Mouse (Mus musculus): ENCODE results near the gene Gm17124. TPM values are rescaled to one million over a fixed set of nuclear protein-coding genes. Genes with fewer than 3 reads are reported as not detected.
"Not testable (repeated sequence)": the region's sequence is repeated elsewhere in the genome, so short reads cannot be mapped to it uniquely, and the experiment has no call there.

Gm17124 gene
- not detected in 2 replicates for polyA plus RNA-seq (2015; fragmentation: Nextera tagmentation; extraction: Ambion mirVana)

DNA sequence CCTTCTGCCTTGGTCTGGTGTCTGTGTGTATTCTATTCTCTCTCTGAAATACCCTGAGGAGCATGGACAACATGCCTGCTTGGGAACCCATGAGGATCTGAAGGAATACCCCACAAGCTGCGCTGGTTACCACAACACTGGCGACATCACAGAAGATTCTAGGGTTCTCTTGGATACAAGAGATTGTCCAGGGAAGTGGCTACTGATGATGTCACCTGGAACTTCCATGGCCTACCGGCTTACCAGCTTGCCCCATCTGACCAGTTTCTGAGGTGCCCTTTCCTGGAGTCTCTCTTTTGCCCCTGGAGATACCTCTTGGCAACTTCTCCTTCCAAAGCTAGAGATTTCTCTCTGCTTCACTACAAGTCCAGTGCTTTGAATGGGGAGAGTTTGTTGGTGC, at the start of gene Gm17124:
Gene Gm17124 (minus strand): TSS at position 101 of the 400 bp plus-strand sequence.
- not testable (repeated sequence) for H3K27ac ChIP-seq (ENCODE audit: low read length)

DNA sequence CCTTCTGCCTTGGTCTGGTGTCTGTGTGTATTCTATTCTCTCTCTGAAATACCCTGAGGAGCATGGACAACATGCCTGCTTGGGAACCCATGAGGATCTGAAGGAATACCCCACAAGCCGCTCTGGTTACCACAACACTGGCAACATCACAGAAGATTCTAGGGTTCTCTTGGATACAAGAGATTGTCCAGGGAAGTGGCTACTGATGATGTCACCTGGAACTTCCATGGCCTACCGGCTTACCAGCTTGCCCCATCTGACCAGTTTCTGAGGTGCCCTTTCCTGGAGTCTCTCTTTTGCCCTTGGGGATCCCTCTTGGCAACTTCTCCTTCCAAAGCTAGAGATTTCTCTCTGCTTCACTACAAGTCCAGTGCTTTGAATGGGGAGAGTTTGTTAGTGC, 42.1 kb upstream of the Gm17124 start, which contains the start of gene Gm3633:
Gene Gm3633 (minus strand): TSS at position 101 of the 400 bp plus-strand sequence.
- H3K36me3 ChIP-seq (ENCODE audit: control insufficient read depth, insufficient read depth, low read length); H3K4me3 ChIP-seq (ENCODE audit: low read length); H3K27ac ChIP-seq (ENCODE audit: low read length); H3K9ac ChIP-seq (ENCODE audit: low read depth, low read length); ATAC-seq; H3K4me1 ChIP-seq (ENCODE audit: control insufficient read depth, insufficient read depth, low read length); H3K4me2 ChIP-seq (ENCODE audit: low read depth, low read length); H3K9me3 ChIP-seq (ENCODE audit: control insufficient read depth, low read length); H3K27me3 ChIP-seq (replicated peaks; ENCODE audit: control insufficient read depth, insufficient read depth, low read length): not testable (repeated sequence)
- WGBS, result 83% methylated on average over 1 of the region's 2 CpGs

More for the DNA sequence above, at the start of gene Gm17124:
- not testable (repeated sequence) for H3K4me1 ChIP-seq (ENCODE audit: control insufficient read depth, insufficient read depth, low read length); H3K9ac ChIP-seq (ENCODE audit: low read depth, low read length); H3K27me3 ChIP-seq (replicated peaks; ENCODE audit: control insufficient read depth, insufficient read depth, low read length); H3K4me3 ChIP-seq (ENCODE audit: low read length); ATAC-seq; H3K4me2 ChIP-seq (ENCODE audit: low read depth, low read length); H3K9me3 ChIP-seq (ENCODE audit: control insufficient read depth, low read length); H3K36me3 ChIP-seq (ENCODE audit: control insufficient read depth, insufficient read depth, low read length)
- no CpG with 5 or more reads among the region's 3 CpGs for WGBS

Small RNA genes within 50 kb of the gene (microRNA-seq; reads per million reads assigned to microRNA genes)
- gene Gm23620, result not detected
- gene Gm25228, result not detected

Other genes starting within 250 kb of the Gm17124 start
- gene Gm8005, start 160.2 kb downstream of the Gm17124 start, polyA plus RNA-seq (2015; fragmentation: Nextera tagmentation; extraction: Ambion mirVana), result not detected in 2 replicates
- gene Gm8011, start 136.0 kb downstream of the Gm17124 start, polyA plus RNA-seq (2015; fragmentation: Nextera tagmentation; extraction: Ambion mirVana), result not detected in 2 replicates
- not detected in 2 replicates for gene Gm8020, start 97.5 kb downstream of the Gm17124 start, polyA plus RNA-seq (2015; fragmentation: Nextera tagmentation; extraction: Ambion mirVana)
- not detected in 2 replicates for gene Gm8024, start 75.6 kb downstream of the Gm17124 start, polyA plus RNA-seq (2015; fragmentation: Nextera tagmentation; extraction: Ambion mirVana)
- gene Gm3633, start 42.0 kb upstream of the Gm17124 start, polyA plus RNA-seq (2015; fragmentation: Nextera tagmentation; extraction: Ambion mirVana), result not detected in 2 replicates
- gene Gm10378, start 56.1 kb upstream of the Gm17124 start, polyA plus RNA-seq (2015; fragmentation: Nextera tagmentation; extraction: Ambion mirVana), result not detected in 2 replicates
- gene Gm3015, start 168.9 kb upstream of the Gm17124 start, polyA plus RNA-seq (2015; fragmentation: Nextera tagmentation; extraction: Ambion mirVana), result not detected in 2 replicates
- gene Gm10377, start 198.1 kb upstream of the Gm17124 start, polyA plus RNA-seq (2015; fragmentation: Nextera tagmentation; extraction: Ambion mirVana), result not detected in 2 replicates

All from intestine, embryonic 16.5 days (tissue).